Mouse (Mus musculus) heart, postnatal 36 days (tissue): ENCODE data around the gene Olfr691. TPM values are rescaled to one million over a fixed set of nuclear protein-coding genes. Genes with fewer than 3 reads are reported as not detected.

Experiments
- total RNA-seq, 2 experiments: library from RNA; stranded (reverse); gene quantifications; 2 replicates each; pipeline ENCODE4 v1.2.3; 2021

Gene Olfr691
- total RNA-seq, 2 experiments from 2014 or later = 0.11 TPM; not detected in 1

Other genes starting within 250 kb of the Olfr691 start
- gene Olfr680-ps1, start 249.5 kb downstream of the Olfr691 start, total RNA-seq = not detected
- not detected for gene Olfr681, start 225.4 kb downstream of the Olfr691 start, total RNA-seq
- not detected for gene Olfr683, start 195.3 kb downstream of the Olfr691 start, total RNA-seq
- gene Olfr684, start 178.6 kb downstream of the Olfr691 start, total RNA-seq = not detected
- gene Olfr685, start 156.3 kb downstream of the Olfr691 start, total RNA-seq = not detected
- not detected for gene Olfr686, start 134.8 kb downstream of the Olfr691 start, total RNA-seq
- gene Olfr688, start 54.2 kb downstream of the Olfr691 start, total RNA-seq = not detected
- gene Olfr689, start 31.1 kb downstream of the Olfr691 start, total RNA-seq = not detected
- not detected for gene Olfr690, start 8.2 kb downstream of the Olfr691 start, total RNA-seq
- gene Olfr692, start 26.0 kb upstream of the Olfr691 start, total RNA-seq = not detected
- not detected for gene Gm5901, start 32.8 kb upstream of the Olfr691 start, total RNA-seq
- gene Fam160a2, start 57.8 kb upstream of the Olfr691 start, total RNA-seq = 10 to 100 TPM; 18.1 to 19.0 TPM
- gene Cnga4, start 62.3 kb upstream of the Olfr691 start, total RNA-seq = not detected
- gene Cckbr, start 83.5 kb upstream of the Olfr691 start, total RNA-seq = not detected
- 10 to 100 TPM; 19.9 to 22.4 TPM for gene Cavin3, start 140.0 kb upstream of the Olfr691 start, total RNA-seq
- gene Smpd1, start 212.1 kb upstream of the Olfr691 start, total RNA-seq = 100 to 1,000 TPM; 156 to 163 TPM
- 100 to 1,000 TPM; 116 TPM for gene Apbb1, start 239.4 kb upstream of the Olfr691 start, total RNA-seq